Mouse (Mus musculus): ENCODE measurements around the gene 1700015G11Rik. TPM values are rescaled to one million over a fixed set of nuclear protein-coding genes. Genes with fewer than 3 reads are reported as not detected.

1700015G11Rik gene
- polyA plus RNA-seq, 1 experiment from 2014 or later: not detected

Other genes starting within 250 kb of the 1700015G11Rik start
- gene Gas2, start 153.7 kb downstream of the 1700015G11Rik start, polyA plus RNA-seq (2015; fragmentation: Nextera tagmentation; extraction: Ambion mirVana): 15.5 and 17.2 TPM in 2 replicates
- gene Fancf, start 153.5 kb downstream of the 1700015G11Rik start, polyA plus RNA-seq (2015; fragmentation: Nextera tagmentation; extraction: Ambion mirVana): 9.7 and 10.1 TPM in 2 replicates
- 18.1 TPM in 2 replicates for gene Svip, start 9.7 kb downstream of the 1700015G11Rik start, polyA plus RNA-seq (2015; fragmentation: Nextera tagmentation; extraction: Ambion mirVana)

Data from midbrain, embryonic 15.5 days (tissue).